In the genomic region with DNA sequence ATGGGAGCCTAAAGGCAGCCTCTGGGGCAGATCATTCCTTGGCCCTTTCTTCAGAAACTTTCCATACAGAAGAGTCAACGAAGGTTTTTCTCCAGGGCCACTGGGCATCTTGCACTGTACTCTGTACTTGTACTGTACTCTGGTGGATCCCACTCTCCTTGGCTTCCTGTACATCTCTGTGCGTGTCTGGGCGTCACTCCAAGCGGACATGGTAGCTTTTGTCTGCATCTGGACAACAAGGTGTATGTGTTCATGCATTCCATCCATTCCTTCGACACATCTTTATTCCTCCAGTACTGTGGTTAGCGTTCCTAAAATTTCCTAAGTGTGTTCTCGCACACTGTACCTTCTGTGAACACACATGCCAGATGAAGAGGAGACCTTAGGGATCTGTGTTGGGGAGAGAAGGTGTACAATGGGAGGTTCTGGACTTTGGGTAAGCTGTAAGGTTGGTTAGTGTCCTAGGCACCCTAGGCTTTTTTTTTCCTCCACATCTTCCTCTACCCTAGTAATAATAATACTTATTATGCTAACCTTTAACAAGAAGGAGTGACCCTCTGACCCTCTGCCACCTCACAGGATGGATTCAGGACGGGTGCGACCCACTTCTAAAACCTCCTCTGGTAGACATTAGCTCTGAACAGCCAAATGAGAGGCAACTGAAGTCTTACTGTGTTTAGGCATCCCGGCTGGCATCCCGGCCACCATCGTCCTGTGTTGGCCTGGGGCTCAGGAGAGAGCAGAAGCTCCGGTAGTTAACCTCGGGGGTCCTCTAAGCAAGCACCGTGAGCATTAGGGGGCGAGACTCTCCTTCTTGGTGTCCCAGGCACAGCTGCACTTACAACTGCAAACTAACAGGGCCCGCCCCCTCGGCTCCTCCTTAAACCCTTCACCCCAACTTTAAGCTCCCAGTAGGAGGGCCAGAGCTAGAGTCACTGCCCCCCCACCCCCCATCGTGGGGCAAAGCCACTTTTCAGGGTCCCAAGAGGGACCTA, we compare ENCODE assay signal across 20 mouse cellular contexts. TPM values are rescaled to one million over a fixed set of nuclear protein-coding genes. Genes with fewer than 3 reads are reported as not detected.
DNase-seq lines count a peak whose midpoint lies in the region; ATAC-seq lines count a peak whose summit lies in the region.
"Had no signal": no experiment of that assay in that cellular context is flagged by ENCODE, and none has a peak within 500 bp of the region (broad histone marks: within the 10 kb centered on the region; RNA-seq: fewer than 3 reads in every experiment).

No protein-coding gene starts in this region.

- WGBS in neural tube, embryonic 15.5 days: 3% methylated on average over 19 of the region's 19 CpGs
- 33% methylated on average over 19 of the region's 19 CpGs for WGBS in forebrain, embryonic 13.5 days
- WGBS in midbrain, embryonic 13.5 days: 13% methylated on average over 19 of the region's 19 CpGs

- peak; percentile 34 for DNase-seq in neural tube, embryonic 10.5 days (ENCODE audit: extremely low spot score, low spot score)
- DNase-seq in urinary bladder, postnatal 25 days (ENCODE audit: low spot score): no peak
- no peak for DNase-seq in urinary bladder, postnatal 36 days (ENCODE audit: low spot score in 2 of 2)
- DNase-seq: adrenal gland, adult 8-10 months; cerebellum, adult 2 months; heart, postnatal 14 days; kidney, adult 9 months; left cerebral cortex, postnatal 4 days; liver, embryonic 13.5 days had no signal

- peaks cover 95% of the 10 kb centered on the region for H3K27me3 ChIP-seq in neural tube, embryonic 15.5 days (replicated peaks)
- peaks cover 95% of the 10 kb centered on the region for H3K27me3 ChIP-seq in forebrain, embryonic 13.5 days
- peaks cover 95% of the 10 kb centered on the region for H3K27me3 ChIP-seq in midbrain, embryonic 13.5 days

- no peak overlapping the region for H3K4me2 ChIP-seq in neural tube, embryonic 15.5 days
- H3K4me2 ChIP-seq in forebrain, embryonic 13.5 days: peak overlapping the region; percentile 71
- H3K4me2 ChIP-seq in midbrain, embryonic 13.5 days (replicated peaks): peak overlapping the region; percentile 53
- H3K4me2 ChIP-seq: liver, embryonic 13.5 days had no signal

- ATAC-seq in neural tube, embryonic 15.5 days (ENCODE audit: low FRiP score): no peak
- no peak for ATAC-seq in forebrain, embryonic 13.5 days
- no peak for ATAC-seq in midbrain, embryonic 13.5 days
- ATAC-seq in megakaryocyte, adult 5-6 weeks (ENCODE audit: poor library complexity, severe bottlenecking): no peak

- peaks cover 11% of the 10 kb centered on the region for H3K4me1 ChIP-seq in neural tube, embryonic 15.5 days
- peaks cover 53% of the 10 kb centered on the region for H3K4me1 ChIP-seq in forebrain, embryonic 13.5 days
- H3K4me1 ChIP-seq in midbrain, embryonic 13.5 days (replicated peaks): peaks cover 15% of the 10 kb centered on the region
- H3K4me1 ChIP-seq: liver, embryonic 13.5 days had no signal

- no peak overlapping the region for H3K4me3 ChIP-seq in neural tube, embryonic 15.5 days (replicated peaks)
- peak overlapping the region; percentile 42 for H3K4me3 ChIP-seq in forebrain, embryonic 13.5 days
- H3K4me3 ChIP-seq in midbrain, embryonic 13.5 days (replicated peaks): peak overlapping the region; percentile 39
- H3K4me3 ChIP-seq: liver, embryonic 13.5 days had no signal

- no peak overlapping the region for H3K9ac ChIP-seq in neural tube, embryonic 15.5 days (replicated peaks)
- H3K9ac ChIP-seq in forebrain, embryonic 13.5 days: peak overlapping the region; percentile 71
- peak overlapping the region; percentile 56 for H3K9ac ChIP-seq in midbrain, embryonic 13.5 days (replicated peaks)
- H3K9ac ChIP-seq: liver, embryonic 13.5 days had no signal

- H3K27ac ChIP-seq in neural tube, embryonic 15.5 days (replicated peaks): no peak overlapping the region
- peak overlapping the region; percentile 92 for H3K27ac ChIP-seq in forebrain, embryonic 13.5 days
- peak overlapping the region; percentile 88 for H3K27ac ChIP-seq in midbrain, embryonic 13.5 days
- H3K27ac ChIP-seq: liver, embryonic 13.5 days had no signal

- H3K36me3 ChIP-seq in neural tube, embryonic 15.5 days: no peaks in the 10 kb centered on the region
- no peaks in the 10 kb centered on the region for H3K36me3 ChIP-seq in forebrain, embryonic 13.5 days (ENCODE audit: poor library complexity, severe bottlenecking)
- H3K36me3 ChIP-seq in midbrain, embryonic 13.5 days: no peaks in the 10 kb centered on the region
- H3K36me3 ChIP-seq: G1E; liver, embryonic 13.5 days had no signal

- no peaks in the 10 kb centered on the region for H3K9me3 ChIP-seq in neural tube, embryonic 15.5 days (replicated peaks)
- H3K9me3 ChIP-seq in forebrain, embryonic 13.5 days (replicated peaks): no peaks in the 10 kb centered on the region
- no peaks in the 10 kb centered on the region for H3K9me3 ChIP-seq in midbrain, embryonic 13.5 days
- H3K9me3 ChIP-seq: G1E; liver, embryonic 13.5 days had no signal

RNA-seq across cellular contexts. Expression of a gene that starts 1.6 kb away (rescaled TPM):
- not detected in 2 replicates for polyA plus RNA-seq in neural tube, embryonic 15.5 days (2015; fragmentation: Nextera tagmentation; extraction: Ambion mirVana)
- 18.2 and 22.4 TPM in 2 replicates for polyA plus RNA-seq in forebrain, embryonic 13.5 days (2015; fragmentation: Nextera tagmentation; extraction: Ambion mirVana)
- 15.6 and 21.9 TPM in 2 replicates for polyA plus RNA-seq in midbrain, embryonic 13.5 days (2015; fragmentation: Nextera tagmentation; extraction: Ambion mirVana)
- total RNA-seq in megakaryocyte, adult 5-6 weeks (2015): not detected in 2 replicates
- not detected in 2 replicates for total RNA-seq in megakaryocyte, adult 5-6 weeks (2017)
- total RNA-seq: adrenal gland, adult 8-10 months; gastrocnemius, adult 18-20 months; heart, postnatal 14 days; megakaryocyte progenitor cell, adult 5-6 weeks had no signal
- polyA plus RNA-seq: C2C12; G1E; large intestine, adult 2 months; liver, embryonic 13.5 days; lung, embryonic 16.5 days; stomach, embryonic 14.5 days had no signal

Comparison
In these comparisons a context has a peak if more than half of its experiments do, and no peak if none do; other contexts are left out.
1. RNA of a gene that starts 1.6 kb away (polyA plus RNA-seq): 18.2 to 22.4 TPM in forebrain, embryonic 13.5 days and 15.6 to 21.9 TPM in midbrain, embryonic 13.5 days; not detected in neural tube, embryonic 15.5 days; every median in the first group is over 10 times any median in the second.